Mouse (Mus musculus) intestine, postnatal 0 days (tissue): Measurements from ENCODE around the gene Gdpd1. TPM values are rescaled to one million over a fixed set of nuclear protein-coding genes. Genes with fewer than 3 reads are reported as not detected.
"Not testable (repeated sequence)": the region's sequence is repeated elsewhere in the genome, so short reads cannot be mapped to it uniquely, and the experiment has no call there.

Source experiments
- ATAC-seq: fragments of 200-750 bp; cut with Nextera tagmentation; 2 replicates; pipeline ENCODE4 v1.8.0; 2017; ENCODE audit warnings: mild to moderate bottlenecking, moderate TSS enrichment, moderate library complexity
- H3K27ac ChIP-seq: fragments of 300-500 bp; sonication (generic); 2 replicates; pipeline ENCODE4 v1.5.1; 2014; ENCODE audit warnings: mild to moderate bottlenecking, low read depth, low read length, moderate library complexity
- H3K27me3 ChIP-seq: fragments of 300-500 bp; sonication (generic); replicated peaks from 2 replicates; pipeline ENCODE4 v1.6.1; 2014; ENCODE audit warnings: low read length, mixed read lengths; ENCODE audit not compliant: control insufficient read depth, insufficient read depth
- H3K36me3 ChIP-seq: fragments of 300-500 bp; sonication (generic); 2 replicates; pipeline ENCODE4 v1.6.1; 2014; ENCODE audit warnings: mild to moderate bottlenecking, moderate library complexity; ENCODE audit not compliant: control insufficient read depth, insufficient read depth
- H3K4me1 ChIP-seq: fragments of 300-500 bp; sonication (generic); replicated peaks from 2 replicates; pipeline ENCODE4 v1.6.1; 2014; ENCODE audit warnings: antibody characterized with exemption, low read length, mixed read lengths; ENCODE audit not compliant: control insufficient read depth, insufficient read depth
- H3K4me2 ChIP-seq: fragments of 300-500 bp; sonication (generic); replicated peaks from 2 replicates; pipeline ENCODE4 v1.6.1; 2014; ENCODE audit warnings: low read depth, mild to moderate bottlenecking, moderate library complexity
- H3K4me3 ChIP-seq: fragments of 300-500 bp; sonication (generic); 2 replicates; pipeline ENCODE4 v1.5.1; 2014; ENCODE audit warnings: low read depth, low read length
- H3K9ac ChIP-seq: fragments of 300-500 bp; sonication (generic); 2 replicates; pipeline ENCODE4 v1.6.1; 2014; ENCODE audit warnings: mild to moderate bottlenecking, low read depth, low read length
- H3K9me3 ChIP-seq: fragments of 300-500 bp; sonication (generic); 2 replicates; pipeline ENCODE4 v1.6.1; 2016; ENCODE audit warnings: mixed run types; ENCODE audit not compliant: control insufficient read depth
- CTCF ChIP-seq: sonication (generic); IDR thresholded peaks from 2 replicates; pipeline ENCODE4 v1.5.1; 2016; ENCODE audit warnings: low read depth, mild to moderate bottlenecking, control low read depth, antibody characterized with exemption, moderate library complexity
- WGBS: fragments of 180-500 bp; shearing (Covaris S2); extraction: QIAGEN DNeasy Blood & Tissue Kit; methylation state at CpG from one replicate; pipeline ENCODE4 v1.1.7; 2014; 5-methylcytosine and 5-hydroxymethylcytosine counted together
- polyA plus RNA-seq: library from polyadenylated mRNA; unstranded; fragments of >200 nt; fragmentation: Nextera tagmentation; extraction: Ambion mirVana; gene quantifications from 2 replicates; pipeline ENCODE4 v1.2.1, GENCODE M21; 2015

Gene Gdpd1
- polyA plus RNA-seq, 1 experiment from 2014 or later = 16.7 TPM

DNA sequence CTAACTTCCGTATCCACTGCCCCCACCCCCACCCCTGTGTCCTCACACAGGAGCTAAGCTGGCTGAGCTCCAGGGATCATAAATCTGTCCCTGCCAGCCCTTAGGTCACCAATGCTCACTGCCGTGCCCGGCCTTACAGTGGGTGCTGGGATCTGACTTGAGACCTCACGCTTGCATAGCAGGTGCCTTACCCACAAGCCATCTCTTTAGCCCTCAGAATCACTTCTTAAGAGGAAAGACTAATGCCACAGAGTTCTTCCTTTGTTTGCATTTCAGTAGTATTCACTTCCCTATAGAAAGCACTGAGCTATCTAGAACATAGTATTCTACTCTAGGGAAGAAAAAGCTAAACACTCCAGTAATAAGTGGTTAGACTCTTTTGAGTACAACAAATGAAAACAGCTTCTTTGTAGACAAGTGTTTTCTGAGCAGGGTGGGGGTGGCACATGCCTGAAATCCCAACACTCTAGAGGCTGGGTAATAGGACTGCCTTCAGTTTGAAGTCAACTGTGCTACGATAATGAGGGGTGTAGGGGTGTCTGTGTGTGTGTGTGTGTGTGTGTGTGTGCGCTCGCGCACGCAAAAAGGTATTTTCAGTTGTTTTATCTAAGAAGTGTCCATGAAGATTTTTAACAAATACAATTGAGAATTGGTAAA lies 34.4 kb downstream of the Gdpd1 start:
- Histone ChIP-seq H3K9ac (no peak overlapping the region), H3K4me1 (0 out of 2 replicates have a peak, but pooled peaks cover 7% of the 10 kb centered on the region), H3K4me2 (no peak overlapping the region), H3K27me3 (no peaks in the 10 kb centered on the region), H3K4me3 (no peak overlapping the region), H3K9me3 (no peaks in the 10 kb centered on the region), H3K27ac (peak overlapping the region; percentile 22; the same call in 1 of the 2 replicates), H3K36me3 (0 out of 2 replicates have a peak, but pooled peaks cover 5% of the 10 kb centered on the region)
- no peak for TF ChIP-seq CTCF
- ATAC-seq = peak; percentile 89
- WGBS = 61% methylated on average over 9 of the region's 9 CpGs

DNA sequence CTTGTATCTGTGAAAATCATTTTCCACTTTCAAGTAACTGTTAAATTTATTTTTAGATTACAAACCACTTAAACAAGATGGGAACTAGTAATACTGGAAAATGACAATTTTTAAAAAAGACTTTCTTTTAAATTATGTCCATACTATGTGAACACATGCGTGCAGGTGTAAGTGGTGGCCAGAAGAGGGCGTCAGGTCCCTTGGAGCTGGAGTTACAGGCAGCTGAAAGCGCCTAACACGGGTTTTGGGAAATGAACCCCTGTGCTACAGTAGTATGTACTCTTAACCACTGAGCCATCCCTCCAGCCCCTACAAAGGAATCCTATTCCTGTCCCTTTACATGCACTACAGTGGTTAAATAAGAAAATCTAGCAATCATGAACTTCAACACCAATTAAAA lies 37.7 kb downstream of the Gdpd1 start:
- Histone ChIP-seq H3K27me3 (no peaks in the 10 kb centered on the region), H3K9ac (no peak overlapping the region), H3K36me3 (0 out of 2 replicates have a peak, but pooled peaks cover 5% of the 10 kb centered on the region), H3K4me3 (no peak overlapping the region), H3K27ac (no peak overlapping the region), H3K4me1 (0 out of 2 replicates have a peak, but pooled peaks cover 7% of the 10 kb centered on the region), H3K4me2 (no peak overlapping the region), H3K9me3 (no peaks in the 10 kb centered on the region)
- peak; percentile 66 for TF ChIP-seq CTCF
- 73% methylated on average over 4 of the region's 4 CpGs for WGBS
- ATAC-seq = no peak

DNA sequence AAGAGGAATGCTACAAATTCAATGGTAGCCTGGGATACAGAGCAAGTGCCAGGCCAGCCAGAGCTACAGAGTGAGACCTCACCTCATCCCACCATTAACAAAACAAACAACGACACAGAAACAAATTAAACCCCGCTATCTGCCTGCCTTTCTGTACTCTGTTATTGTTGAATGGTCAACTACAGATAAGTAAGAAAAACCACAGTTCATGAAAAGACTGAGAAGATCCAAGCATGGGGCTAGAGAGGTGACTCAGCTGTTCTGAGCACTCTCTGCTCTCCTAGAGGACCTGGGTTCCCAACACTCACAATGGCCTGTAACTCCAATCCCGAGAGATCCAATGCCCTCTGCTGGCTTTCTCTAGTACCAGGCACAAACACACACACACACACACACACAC lies 45.6 kb downstream of the Gdpd1 start:
- H3K4me1 ChIP-seq = no peaks in the 10 kb centered on the region; the same call in 1 of the 2 replicates
- no peaks in the 10 kb centered on the region for H3K27me3 ChIP-seq
- no peaks in the 10 kb centered on the region for H3K36me3 ChIP-seq
- TF ChIP-seq CTCF = no peak
- no peaks in the 10 kb centered on the region for H3K9me3 ChIP-seq
- H3K4me2 ChIP-seq = no peak overlapping the region
- H3K4me3 ChIP-seq = no peak overlapping the region
- 91% methylated on average over 3 of the region's 3 CpGs for WGBS
- no peak for ATAC-seq
- no peak overlapping the region for H3K27ac ChIP-seq
- H3K9ac ChIP-seq = no peak overlapping the region

DNA sequence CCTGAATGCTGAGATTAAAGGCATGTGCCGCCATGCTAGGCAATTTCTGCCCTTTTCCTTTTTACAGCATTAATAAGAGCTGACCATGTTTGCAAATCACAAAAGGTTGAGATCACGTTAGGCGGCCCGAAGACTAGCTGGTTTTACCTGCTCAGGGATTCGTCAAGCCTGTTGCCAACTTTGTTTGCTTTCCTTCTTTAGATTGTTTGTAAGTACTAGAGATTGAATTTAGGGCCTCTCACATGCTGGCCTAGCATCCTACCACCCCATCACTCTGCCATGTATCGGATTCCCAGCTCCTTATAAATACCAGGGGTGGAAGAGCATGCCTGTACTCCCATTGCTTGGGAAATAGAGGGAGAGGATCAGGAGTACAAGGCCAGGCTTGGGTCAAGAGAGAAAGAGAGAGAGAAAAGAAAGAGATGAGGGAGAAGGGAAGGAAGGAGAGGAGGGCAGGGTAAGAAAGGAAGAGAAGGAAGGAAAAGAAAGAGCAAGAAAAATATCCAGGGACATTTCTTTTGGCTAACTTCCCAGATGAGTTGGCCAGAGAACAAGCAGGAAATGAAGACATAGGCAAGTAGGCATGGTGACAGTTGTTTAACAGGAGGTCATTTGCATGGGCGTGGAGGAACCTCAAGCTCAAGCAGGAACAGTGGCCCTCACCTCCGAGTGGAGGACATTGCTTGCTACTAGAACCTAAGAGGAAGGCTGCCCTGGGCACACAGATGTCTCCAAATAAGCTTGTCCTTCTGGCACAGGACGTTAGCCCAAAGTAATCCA lies 47.6 kb downstream of the Gdpd1 start:
- H3K9me3 ChIP-seq = no peaks in the 10 kb centered on the region
- peak; percentile 39; the same call in 1 of the 2 replicates for ATAC-seq
- 58% methylated on average over 9 of the region's 9 CpGs for WGBS
- TF ChIP-seq CTCF = no peak
- H3K9ac ChIP-seq = no peak overlapping the region
- H3K4me1 ChIP-seq = no peaks in the 10 kb centered on the region; the same call in 1 of the 2 replicates
- no peak overlapping the region; the same call in 1 of the 2 replicates for H3K27ac ChIP-seq
- H3K4me2 ChIP-seq = no peak overlapping the region
- no peaks in the 10 kb centered on the region for H3K27me3 ChIP-seq
- no peaks in the 10 kb centered on the region for H3K36me3 ChIP-seq
- H3K4me3 ChIP-seq = no peak overlapping the region

DNA sequence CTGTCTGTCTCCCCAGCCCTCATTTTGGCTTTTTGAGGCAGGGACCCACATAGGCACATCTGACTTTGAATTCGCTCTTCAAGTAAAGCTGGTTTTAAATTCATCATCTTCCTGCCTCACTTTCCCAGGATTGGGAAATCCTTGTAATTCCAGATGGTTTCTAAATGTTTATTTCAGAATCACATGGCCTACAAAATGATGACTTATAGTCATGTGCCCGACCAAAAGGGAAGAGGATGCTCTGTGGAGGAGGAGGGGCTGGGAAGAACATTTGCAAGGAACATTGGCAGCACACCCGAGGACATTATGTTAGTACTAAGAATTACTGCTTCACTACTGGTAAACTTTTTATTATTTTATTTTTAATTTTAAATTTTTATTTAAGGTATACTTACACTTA lies 48.5 kb downstream of the Gdpd1 start:
- no peaks in the 10 kb centered on the region for H3K9me3 ChIP-seq
- H3K27ac ChIP-seq = no peak overlapping the region
- H3K36me3 ChIP-seq = no peaks in the 10 kb centered on the region
- no peak for ATAC-seq
- H3K27me3 ChIP-seq = no peaks in the 10 kb centered on the region
- H3K4me1 ChIP-seq = no peaks in the 10 kb centered on the region; the same call in 1 of the 2 replicates
- 55% methylated on average over 3 of the region's 3 CpGs for WGBS
- no peak for TF ChIP-seq CTCF
- no peak overlapping the region for H3K4me2 ChIP-seq
- no peak overlapping the region for H3K9ac ChIP-seq
- no peak overlapping the region for H3K4me3 ChIP-seq

DNA sequence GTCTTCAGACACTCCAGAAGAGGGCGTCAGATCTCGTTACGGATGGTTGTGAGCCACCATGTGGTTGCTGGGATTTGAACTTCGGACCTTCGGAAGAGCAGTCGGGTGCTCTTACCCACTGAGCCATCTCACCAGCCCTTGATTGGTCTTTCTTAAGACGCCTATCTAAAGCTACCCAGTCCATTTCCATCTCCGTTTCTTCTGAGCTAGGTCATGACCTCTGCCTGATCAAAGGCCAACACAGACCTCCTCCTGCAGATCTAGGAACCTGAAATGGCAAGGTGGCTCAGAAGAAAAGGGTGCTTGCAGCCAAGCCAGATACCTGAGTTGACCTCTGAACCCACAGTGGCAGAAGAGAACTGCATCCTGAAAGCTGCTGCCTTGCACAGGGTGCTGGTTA lies 50.6 kb downstream of the Gdpd1 start:
- ATAC-seq = peak; percentile 41
- 55% methylated on average over 6 of the region's 8 CpGs for WGBS
- not testable (repeated sequence) for H3K36me3 ChIP-seq, H3K4me1 ChIP-seq, H3K9ac ChIP-seq, H3K4me3 ChIP-seq, H3K27me3 ChIP-seq, H3K9me3 ChIP-seq, H3K27ac ChIP-seq, H3K4me2 ChIP-seq
